Mouse (Mus musculus) kidney, adult 2 months (tissue): ENCODE measurements around the gene Plekha5.

Experiments
- CTCF ChIP-seq: fragments of 200-500 bp; conservative IDR thresholded peaks from 2 replicates; pipeline ENCODE4 v1.5.1; 2011; ENCODE audit warnings: low read depth, mild to moderate bottlenecking, control low read depth, low read length, moderate library complexity, mixed read lengths; ENCODE audit not compliant: insufficient read depth, insufficient read length
- POLR2A ChIP-seq: fragments of 200-500 bp; IDR thresholded peaks from one replicate; pipeline ENCODE4 v1.6.1; 2011; ENCODE audit warnings: low read depth, low read length, control low read depth

- TF ChIP-seq CTCF (no peak), POLR2A (no peak)
Observed at GRCm38 (mm10) chr6:140547203-140547944, 123.5 kb downstream of the Plekha5 start.
